Mouse (Mus musculus) forebrain, embryonic 12.5 days (tissue): ENCODE results near the gene Pawr. TPM values are rescaled to one million over a fixed set of nuclear protein-coding genes. Genes with fewer than 3 reads are reported as not detected.

ENCODE experiments used
- ATAC-seq: fragments of 200-750 bp; cut with Nextera tagmentation; 2 replicates; pipeline ENCODE4 v1.8.0; 2017; ENCODE audit warnings: moderate TSS enrichment; ENCODE audit not compliant: low FRiP score
- H3K27ac ChIP-seq: fragments of 300-500 bp; sonication (generic); 2 replicates; pipeline ENCODE4 v1.5.1; 2016; ENCODE audit warnings: mild to moderate bottlenecking
- H3K27me3 ChIP-seq: fragments of 300-500 bp; sonication (generic); 2 replicates; pipeline ENCODE4 v1.6.1; 2016; ENCODE audit warnings: mild to moderate bottlenecking
- H3K36me3 ChIP-seq: fragments of 300-500 bp; sonication (generic); replicated peaks from 2 replicates; pipeline ENCODE4 v1.6.1; 2016; ENCODE audit warnings: mild to moderate bottlenecking
- H3K4me1 ChIP-seq: fragments of 300-500 bp; sonication (generic); 2 replicates; pipeline ENCODE4 v1.6.1; 2016
- H3K4me2 ChIP-seq: fragments of 300-500 bp; sonication (generic); 2 replicates; pipeline ENCODE4 v1.6.1; 2016; ENCODE audit warnings: mild to moderate bottlenecking, moderate library complexity
- H3K4me3 ChIP-seq: fragments of 300-500 bp; sonication (generic); replicated peaks from 2 replicates; pipeline ENCODE4 v1.5.1; 2016; ENCODE audit warnings: mild to moderate bottlenecking
- H3K9ac ChIP-seq: fragments of 300-500 bp; sonication (generic); 2 replicates; pipeline ENCODE4 v1.6.1; 2016; ENCODE audit warnings: mild to moderate bottlenecking
- H3K9me3 ChIP-seq: fragments of 300-500 bp; sonication (generic); 2 replicates; pipeline ENCODE4 v1.6.1; 2016
- WGBS: fragments of 180-500 bp; shearing (Covaris S2); methylation state at CpG from one replicate; pipeline ENCODE4 v1.1.7; 2016; 5-methylcytosine and 5-hydroxymethylcytosine counted together
- polyA plus RNA-seq: library from polyadenylated mRNA; unstranded; fragments of >200 nt; fragmentation: Nextera tagmentation; extraction: Ambion mirVana; gene quantifications from 2 replicates; pipeline ENCODE4 v1.2.1, GENCODE M21; 2016

The Pawr gene
- polyA plus RNA-seq, 1 experiment from 2014 or later = 13.3 TPM

GRCm38 (mm10) chr10:108385480-108385955 lies 53.6 kb downstream of the Pawr start:
- WGBS = 53% methylated on average over 5 of the region's 5 CpGs
- Histone ChIP-seq H3K4me3 (no peak overlapping the region), H3K4me2 (no peak overlapping the region), H3K27me3 (no peaks in the 10 kb centered on the region), H3K36me3 (no peaks in the 10 kb centered on the region; the same call in 1 of the 2 replicates), H3K9me3 (no peaks in the 10 kb centered on the region), H3K4me1 (peaks cover 27% of the 10 kb centered on the region), H3K27ac (no peak overlapping the region), H3K9ac (no peak overlapping the region)
- ATAC-seq = 0 out of 2 replicates have a peak, but pooled peaks have one; percentile 49

DNA sequence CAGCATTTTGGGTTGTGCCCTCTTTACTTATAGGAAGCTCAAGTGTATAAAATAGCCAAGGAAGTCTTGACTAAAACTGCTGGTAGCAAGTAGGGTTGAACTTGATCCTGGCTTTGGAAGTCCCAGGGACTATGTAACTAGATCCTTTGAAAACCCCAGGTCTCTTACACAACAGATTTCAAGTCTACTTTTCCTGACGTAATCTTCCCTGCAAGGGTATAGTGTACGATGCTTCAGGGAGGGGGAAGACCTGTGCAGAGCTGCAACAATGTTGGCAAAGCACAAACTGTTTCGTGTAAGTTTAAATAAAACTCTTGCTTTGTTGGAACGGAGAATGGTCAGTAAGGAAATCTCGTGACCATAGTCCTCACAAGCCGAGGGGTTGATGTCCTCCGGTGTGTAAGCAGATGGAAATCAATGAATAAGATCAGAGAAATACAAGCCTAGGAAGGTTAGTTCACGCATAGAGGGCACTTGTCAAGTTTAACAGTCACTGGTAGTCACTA lies 56.5 kb downstream of the Pawr start:
- H3K9me3 ChIP-seq = no peaks in the 10 kb centered on the region
- no peak for ATAC-seq
- 77% methylated on average over 8 of the region's 8 CpGs for WGBS
- no peak overlapping the region for H3K27ac ChIP-seq
- H3K27me3 ChIP-seq = no peaks in the 10 kb centered on the region
- H3K4me2 ChIP-seq = no peak overlapping the region
- no peak overlapping the region for H3K9ac ChIP-seq
- H3K4me1 ChIP-seq = peaks cover 27% of the 10 kb centered on the region
- H3K4me3 ChIP-seq = no peak overlapping the region
- no peaks in the 10 kb centered on the region for H3K36me3 ChIP-seq

- H3K4me1 ChIP-seq = peaks cover 27% of the 10 kb centered on the region
- no peak overlapping the region for H3K4me2 ChIP-seq
- H3K9me3 ChIP-seq = no peaks in the 10 kb centered on the region
- WGBS = 41% methylated on average over 5 of the region's 5 CpGs
- H3K36me3 ChIP-seq = no peaks in the 10 kb centered on the region
- no peaks in the 10 kb centered on the region for H3K27me3 ChIP-seq
- no peak overlapping the region for H3K9ac ChIP-seq
- ATAC-seq = no peak
- no peak overlapping the region for H3K4me3 ChIP-seq
- no peak overlapping the region for H3K27ac ChIP-seq
Observed at GRCm38 (mm10) chr10:108389178-108389926, 57.4 kb downstream of the Pawr start.

- WGBS = 8% methylated on average over 4 of the region's 4 CpGs
- Histone ChIP-seq H3K4me1 (peaks cover 25% of the 10 kb centered on the region), H3K36me3 (no peaks in the 10 kb centered on the region), H3K9ac (no peak overlapping the region), H3K9me3 (no peaks in the 10 kb centered on the region), H3K4me3 (no peak overlapping the region), H3K4me2 (no peak overlapping the region), H3K27me3 (no peaks in the 10 kb centered on the region), H3K27ac (no peak overlapping the region)
- peak; percentile 28; the same call in 1 of the 2 replicates for ATAC-seq
Observed at GRCm38 (mm10) chr10:108389927-108390287, 58.0 kb downstream of the Pawr start.

GRCm38 (mm10) chr10:108391370-108391902 lies 59.5 kb downstream of the Pawr start:
- peaks cover 15% of the 10 kb centered on the region for H3K4me1 ChIP-seq
- H3K36me3 ChIP-seq = no peaks in the 10 kb centered on the region
- no peaks in the 10 kb centered on the region for H3K27me3 ChIP-seq
- no peak overlapping the region for H3K27ac ChIP-seq
- H3K9me3 ChIP-seq = no peaks in the 10 kb centered on the region
- no peak overlapping the region for H3K9ac ChIP-seq
- 91% methylated on average over 15 of the region's 15 CpGs for WGBS
- no peak overlapping the region for H3K4me3 ChIP-seq
- no peak for ATAC-seq
- H3K4me2 ChIP-seq = no peak overlapping the region

DNA sequence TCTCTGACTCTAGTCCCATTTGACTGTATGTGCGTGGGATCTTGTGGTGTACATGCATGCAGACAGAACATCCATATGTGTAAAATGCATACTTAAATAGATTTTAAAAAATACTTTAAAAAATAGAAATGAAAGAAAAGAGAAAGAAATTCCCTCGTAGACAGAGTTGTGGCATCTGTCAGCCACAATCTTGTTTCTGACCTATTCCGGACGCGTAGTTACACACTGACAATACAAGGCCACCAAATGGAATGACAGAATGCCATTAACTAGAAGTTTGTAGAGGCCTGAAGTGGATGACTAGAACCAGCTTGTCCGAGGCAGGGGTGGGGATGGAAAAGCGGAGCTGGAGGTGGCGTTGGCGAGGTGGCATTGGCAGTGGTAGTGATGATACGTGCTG lies 60.2 kb downstream of the Pawr start:
- H3K4me2 ChIP-seq = no peak overlapping the region
- no peak for ATAC-seq
- H3K4me3 ChIP-seq = no peak overlapping the region
- H3K9ac ChIP-seq = no peak overlapping the region
- H3K4me1 ChIP-seq = peaks cover 15% of the 10 kb centered on the region
- H3K36me3 ChIP-seq = no peaks in the 10 kb centered on the region
- H3K9me3 ChIP-seq = no peaks in the 10 kb centered on the region
- WGBS = 96% methylated on average over 10 of the region's 10 CpGs
- H3K27me3 ChIP-seq = no peaks in the 10 kb centered on the region
- no peak overlapping the region for H3K27ac ChIP-seq

GRCm38 (mm10) chr10:108394306-108394705 lies 62.4 kb downstream of the Pawr start:
- 84% methylated on average over 4 of the region's 4 CpGs for WGBS
- H3K4me2 ChIP-seq = no peak overlapping the region
- peaks cover 6% of the 10 kb centered on the region for H3K4me1 ChIP-seq
- H3K9ac ChIP-seq = no peak overlapping the region
- H3K9me3 ChIP-seq = no peaks in the 10 kb centered on the region
- ATAC-seq = no peak
- no peak overlapping the region for H3K4me3 ChIP-seq
- H3K36me3 ChIP-seq = no peaks in the 10 kb centered on the region
- no peak overlapping the region for H3K27ac ChIP-seq
- no peaks in the 10 kb centered on the region for H3K27me3 ChIP-seq

DNA sequence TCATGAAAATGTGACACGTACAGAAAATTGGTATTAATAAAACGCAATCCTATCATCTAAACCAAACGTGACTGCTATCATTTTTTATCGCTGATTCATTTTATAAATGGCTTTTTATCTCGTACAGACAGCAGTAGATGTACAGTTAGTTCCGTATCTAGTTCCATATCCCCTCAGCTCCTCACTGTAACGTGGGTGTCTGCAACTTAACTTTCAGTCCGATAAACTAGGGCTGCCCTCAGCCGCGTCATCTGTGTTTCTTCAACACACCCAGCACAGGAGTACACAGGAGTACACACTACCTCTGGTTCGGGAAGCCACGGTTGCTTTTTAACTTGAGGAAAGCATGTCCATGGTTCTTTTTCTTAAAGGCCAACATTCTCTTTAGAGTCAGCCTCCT lies 63.3 kb downstream of the Pawr start:
- no peaks in the 10 kb centered on the region for H3K27me3 ChIP-seq
- H3K9me3 ChIP-seq = no peaks in the 10 kb centered on the region
- no peak overlapping the region for H3K9ac ChIP-seq
- H3K27ac ChIP-seq = no peak overlapping the region
- no peaks in the 10 kb centered on the region for H3K4me1 ChIP-seq
- no peak overlapping the region for H3K4me3 ChIP-seq
- no peak overlapping the region for H3K4me2 ChIP-seq
- WGBS = 96% methylated on average over 12 of the region's 12 CpGs
- no peaks in the 10 kb centered on the region for H3K36me3 ChIP-seq
- ATAC-seq = no peak

- H3K9me3 ChIP-seq = no peaks in the 10 kb centered on the region
- ATAC-seq = no peak
- H3K27ac ChIP-seq = no peak overlapping the region
- no peaks in the 10 kb centered on the region for H3K4me1 ChIP-seq
- H3K27me3 ChIP-seq = no peaks in the 10 kb centered on the region
- no peak overlapping the region for H3K9ac ChIP-seq
- no peak overlapping the region for H3K4me3 ChIP-seq
- H3K36me3 ChIP-seq = no peaks in the 10 kb centered on the region
- no peak overlapping the region for H3K4me2 ChIP-seq
- WGBS = 94% methylated on average over 14 of the region's 14 CpGs
Observed at GRCm38 (mm10) chr10:108395647-108396046, 63.7 kb downstream of the Pawr start.

GRCm38 (mm10) chr10:108402751-108403150 lies 70.8 kb downstream of the Pawr start:
- 91% methylated on average over 4 of the region's 4 CpGs for WGBS
- H3K9me3 ChIP-seq = no peaks in the 10 kb centered on the region
- no peak overlapping the region for H3K27ac ChIP-seq
- no peak overlapping the region for H3K4me2 ChIP-seq
- no peaks in the 10 kb centered on the region for H3K27me3 ChIP-seq
- no peak overlapping the region for H3K4me3 ChIP-seq
- H3K9ac ChIP-seq = no peak overlapping the region
- ATAC-seq = no peak
- no peaks in the 10 kb centered on the region for H3K4me1 ChIP-seq
- no peaks in the 10 kb centered on the region for H3K36me3 ChIP-seq

DNA sequence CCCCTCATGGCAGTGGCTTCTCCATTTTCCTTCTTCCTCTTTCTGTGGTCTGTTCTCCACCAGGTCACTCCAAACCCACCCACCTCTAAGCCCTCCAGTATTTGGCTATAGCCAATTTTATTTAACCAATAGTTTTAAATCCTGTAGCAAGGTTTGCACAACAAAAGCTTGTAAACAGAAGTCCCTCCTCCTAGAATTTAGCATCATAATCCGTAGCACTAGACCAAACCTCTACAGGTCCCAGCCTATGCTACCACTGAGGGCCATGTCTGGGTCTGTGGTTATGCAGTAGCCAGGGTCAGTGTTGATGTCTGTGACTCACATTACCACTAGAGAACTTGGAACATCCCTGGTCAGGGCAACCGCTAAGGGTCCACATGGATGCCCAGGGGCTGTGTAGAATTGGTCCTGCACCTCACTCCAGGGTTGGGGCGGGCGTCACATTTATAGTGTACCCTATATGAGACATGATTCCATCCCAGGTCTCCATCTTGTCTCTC lies 71.5 kb downstream of the Pawr start:
- H3K4me2 ChIP-seq = no peak overlapping the region

DNA sequence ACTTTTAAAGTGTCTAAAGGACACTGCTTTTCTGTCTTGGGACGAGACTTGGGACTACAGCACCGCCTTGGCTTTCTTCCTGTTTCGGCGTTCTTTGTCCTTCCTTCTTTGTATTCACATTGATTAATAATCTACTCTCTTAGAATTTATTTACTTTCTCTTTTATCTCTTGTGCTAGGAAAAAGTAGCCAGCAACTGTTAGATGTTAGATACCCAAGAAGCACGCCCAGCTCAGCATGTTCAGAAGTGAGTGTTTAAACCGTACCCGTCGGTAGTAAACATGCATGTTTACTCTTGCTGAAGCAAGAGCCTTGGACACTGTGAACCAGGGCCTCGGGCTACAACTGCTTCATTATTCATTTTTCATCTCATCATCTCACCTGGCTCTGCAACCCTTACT lies 72.2 kb downstream of the Pawr start:
- WGBS = 90% methylated on average over 9 of the region's 9 CpGs
- no peak for ATAC-seq
- H3K4me1 ChIP-seq = no peaks in the 10 kb centered on the region
- no peak overlapping the region for H3K27ac ChIP-seq
- H3K4me3 ChIP-seq = no peak overlapping the region
- no peaks in the 10 kb centered on the region for H3K36me3 ChIP-seq
- no peak overlapping the region for H3K9ac ChIP-seq
- no peak overlapping the region for H3K4me2 ChIP-seq
- H3K27me3 ChIP-seq = no peaks in the 10 kb centered on the region
- H3K9me3 ChIP-seq = no peaks in the 10 kb centered on the region

More for the DNA sequence above, 71.5 kb downstream of the Pawr start:
- Histone ChIP-seq H3K27me3 (no peaks in the 10 kb centered on the region), H3K27ac (no peak overlapping the region), H3K4me3 (no peak overlapping the region), H3K9ac (no peak overlapping the region), H3K36me3 (no peaks in the 10 kb centered on the region), H3K4me1 (no peaks in the 10 kb centered on the region), H3K9me3 (no peaks in the 10 kb centered on the region)
- 92% methylated on average over 4 of the region's 4 CpGs for WGBS
- ATAC-seq = no peak

DNA sequence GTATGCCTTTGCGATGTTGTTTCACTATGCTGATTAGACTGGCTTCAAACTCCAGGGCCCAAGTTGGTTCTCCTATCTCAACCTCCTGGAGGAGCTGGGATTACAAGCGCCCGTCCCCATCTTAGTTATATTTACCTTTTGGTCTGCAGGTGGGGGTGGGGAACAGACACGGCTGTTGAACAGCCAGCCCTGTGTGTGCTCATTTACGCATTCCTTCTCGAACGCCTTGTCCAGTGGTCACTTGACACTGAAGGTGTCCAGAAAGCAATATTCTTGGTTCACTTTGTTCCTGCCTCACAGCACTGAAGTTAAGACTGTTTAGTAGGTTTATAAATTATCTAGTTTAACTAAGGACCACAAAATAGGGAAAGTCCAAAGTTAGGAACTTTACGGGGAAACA lies 73.2 kb downstream of the Pawr start:
- no peaks in the 10 kb centered on the region for H3K4me1 ChIP-seq
- 83% methylated on average over 8 of the region's 8 CpGs for WGBS
- no peaks in the 10 kb centered on the region for H3K27me3 ChIP-seq
- H3K4me3 ChIP-seq = no peak overlapping the region
- no peak overlapping the region for H3K27ac ChIP-seq
- H3K9me3 ChIP-seq = no peaks in the 10 kb centered on the region
- H3K36me3 ChIP-seq = no peaks in the 10 kb centered on the region
- H3K9ac ChIP-seq = no peak overlapping the region
- H3K4me2 ChIP-seq = no peak overlapping the region
- ATAC-seq = no peak
